Mouse (Mus musculus): ENCODE results near the gene Nfu1. TPM values are rescaled to one million over a fixed set of nuclear protein-coding genes. Genes with fewer than 3 reads are reported as not detected.

Nfu1 gene
- polyA plus RNA-seq, 1 experiment from 2014 or later: 104 TPM

GRCm38 (mm10) chr6:86985314-86986106 is 23.5 kb upstream of the Nfu1 start:
- WGBS: 88% methylated on average over 8 of the region's 8 CpGs
- ATAC-seq (replicated peaks; ENCODE audit: insufficient number of reproducible peaks, low FRiP score, low TSS enrichment, low read depth) (no peak), DNase-seq (ENCODE audit: low spot score) (no peak)
- Histone ChIP-seq H3K9ac (replicated peaks; ENCODE audit: low read length) (no peak overlapping the region), H3K4me3 (ENCODE audit: low read depth, low read length) (no peak overlapping the region), H3K27ac (replicated peaks; ENCODE audit: low read depth, low read length) (no peak overlapping the region), H3K9me3 (replicated peaks; ENCODE audit: control insufficient read depth, low read length) (no peaks in the 10 kb centered on the region), H3K4me2 (ENCODE audit: low read depth, low read length) (no peak overlapping the region), H3K27me3 (ENCODE audit: control insufficient read depth, insufficient read depth, low read length) (no peaks in the 10 kb centered on the region), H3K4me1 (ENCODE audit: control insufficient read depth, insufficient read depth, low read length) (no peaks in the 10 kb centered on the region), H3K36me3 (replicated peaks; ENCODE audit: control insufficient read depth, insufficient read depth, low read depth, low read length) (no peaks in the 10 kb centered on the region)

GRCm38 (mm10) chr6:86989576-86989975 is 19.5 kb upstream of the Nfu1 start:
- H3K4me3 ChIP-seq (ENCODE audit: low read depth, low read length): no peak overlapping the region
- ATAC-seq (replicated peaks; ENCODE audit: insufficient number of reproducible peaks, low FRiP score, low TSS enrichment, low read depth) (no peak), DNase-seq (ENCODE audit: low spot score) (no peak)
- no peak overlapping the region for H3K27ac ChIP-seq (replicated peaks; ENCODE audit: low read depth, low read length)
- 88% methylated on average over 6 of the region's 6 CpGs for WGBS
- no peaks in the 10 kb centered on the region for H3K27me3 ChIP-seq (ENCODE audit: control insufficient read depth, insufficient read depth, low read length)
- H3K9ac ChIP-seq (replicated peaks; ENCODE audit: low read length): no peak overlapping the region
- H3K4me1 ChIP-seq (ENCODE audit: control insufficient read depth, insufficient read depth, low read length): no peaks in the 10 kb centered on the region
- no peaks in the 10 kb centered on the region for H3K9me3 ChIP-seq (replicated peaks; ENCODE audit: control insufficient read depth, low read length)
- H3K36me3 ChIP-seq (replicated peaks; ENCODE audit: control insufficient read depth, insufficient read depth, low read depth, low read length): no peaks in the 10 kb centered on the region
- no peak overlapping the region for H3K4me2 ChIP-seq (ENCODE audit: low read depth, low read length)

- DNase-seq (ENCODE audit: low spot score) (no peak), ATAC-seq (replicated peaks; ENCODE audit: insufficient number of reproducible peaks, low FRiP score, low TSS enrichment, low read depth) (no peak)
- WGBS: 85% methylated on average over 3 of the region's 3 CpGs
These were observed 18.0 kb upstream of the Nfu1 start for GRCm38 (mm10) chr6:86991041-86991440.

GRCm38 (mm10) chr6:86992349-86992748 is 16.7 kb upstream of the Nfu1 start:
- no peak overlapping the region for H3K9ac ChIP-seq (replicated peaks; ENCODE audit: low read length)
- no peaks in the 10 kb centered on the region for H3K27me3 ChIP-seq (ENCODE audit: control insufficient read depth, insufficient read depth, low read length)
- H3K4me2 ChIP-seq (ENCODE audit: low read depth, low read length): no peak overlapping the region
- H3K36me3 ChIP-seq (replicated peaks; ENCODE audit: control insufficient read depth, insufficient read depth, low read depth, low read length): peaks cover 4% of the 10 kb centered on the region
- DNase-seq (ENCODE audit: low spot score) (no peak), ATAC-seq (replicated peaks; ENCODE audit: insufficient number of reproducible peaks, low FRiP score, low TSS enrichment, low read depth) (no peak)
- H3K27ac ChIP-seq (replicated peaks; ENCODE audit: low read depth, low read length): no peak overlapping the region
- WGBS: 92% methylated on average over 8 of the region's 8 CpGs
- no peaks in the 10 kb centered on the region for H3K9me3 ChIP-seq (replicated peaks; ENCODE audit: control insufficient read depth, low read length)
- H3K4me3 ChIP-seq (ENCODE audit: low read depth, low read length): no peak overlapping the region
- H3K4me1 ChIP-seq (ENCODE audit: control insufficient read depth, insufficient read depth, low read length): no peaks in the 10 kb centered on the region

More at GRCm38 (mm10) chr6:86991041-86991440, 18.0 kb upstream of the Nfu1 start:
- Histone ChIP-seq H3K9me3 (replicated peaks; ENCODE audit: control insufficient read depth, low read length) (no peaks in the 10 kb centered on the region), H3K27ac (replicated peaks; ENCODE audit: low read depth, low read length) (no peak overlapping the region), H3K4me2 (ENCODE audit: low read depth, low read length) (no peak overlapping the region), H3K4me3 (ENCODE audit: low read depth, low read length) (no peak overlapping the region), H3K27me3 (ENCODE audit: control insufficient read depth, insufficient read depth, low read length) (no peaks in the 10 kb centered on the region), H3K4me1 (ENCODE audit: control insufficient read depth, insufficient read depth, low read length) (no peaks in the 10 kb centered on the region), H3K36me3 (replicated peaks; ENCODE audit: control insufficient read depth, insufficient read depth, low read depth, low read length) (no peaks in the 10 kb centered on the region), H3K9ac (replicated peaks; ENCODE audit: low read length) (no peak overlapping the region)

- no peak for ATAC-seq (replicated peaks; ENCODE audit: insufficient number of reproducible peaks, low FRiP score, low TSS enrichment, low read depth)
- Histone ChIP-seq H3K4me1 (ENCODE audit: control insufficient read depth, insufficient read depth, low read length) (no peaks in the 10 kb centered on the region), H3K36me3 (replicated peaks; ENCODE audit: control insufficient read depth, insufficient read depth, low read depth, low read length) (peaks cover 6% of the 10 kb centered on the region), H3K4me3 (ENCODE audit: low read depth, low read length) (no peak overlapping the region), H3K9ac (replicated peaks; ENCODE audit: low read length) (no peak overlapping the region), H3K27me3 (ENCODE audit: control insufficient read depth, insufficient read depth, low read length) (no peaks in the 10 kb centered on the region), H3K27ac (replicated peaks; ENCODE audit: low read depth, low read length) (no peak overlapping the region), H3K4me2 (ENCODE audit: low read depth, low read length) (no peak overlapping the region), H3K9me3 (replicated peaks; ENCODE audit: control insufficient read depth, low read length) (no peaks in the 10 kb centered on the region)
- DNase-seq (ENCODE audit: low spot score): no peak
- WGBS: 93% methylated on average over 4 of the region's 4 CpGs
These were observed 14.8 kb upstream of the Nfu1 start for GRCm38 (mm10) chr6:86994254-86994653.

- WGBS: 84% methylated on average over 5 of the region's 5 CpGs
- no peak overlapping the region for H3K9ac ChIP-seq (replicated peaks; ENCODE audit: low read length)
- no peaks in the 10 kb centered on the region for H3K27me3 ChIP-seq (ENCODE audit: control insufficient read depth, insufficient read depth, low read length)
- H3K4me3 ChIP-seq (ENCODE audit: low read depth, low read length): no peak overlapping the region
- no peak for DNase-seq (ENCODE audit: low spot score)
- no peak overlapping the region for H3K4me2 ChIP-seq (ENCODE audit: low read depth, low read length)
- no peaks in the 10 kb centered on the region for H3K9me3 ChIP-seq (replicated peaks; ENCODE audit: control insufficient read depth, low read length)
- ATAC-seq (replicated peaks; ENCODE audit: insufficient number of reproducible peaks, low FRiP score, low TSS enrichment, low read depth): no peak
- no peak overlapping the region for H3K27ac ChIP-seq (replicated peaks; ENCODE audit: low read depth, low read length)
- H3K36me3 ChIP-seq (replicated peaks; ENCODE audit: control insufficient read depth, insufficient read depth, low read depth, low read length): peaks cover 6% of the 10 kb centered on the region
- H3K4me1 ChIP-seq (ENCODE audit: control insufficient read depth, insufficient read depth, low read length): no peaks in the 10 kb centered on the region
These were observed 12.3 kb upstream of the Nfu1 start for GRCm38 (mm10) chr6:86996629-86997307.

- no peaks in the 10 kb centered on the region for H3K4me1 ChIP-seq (ENCODE audit: control insufficient read depth, insufficient read depth, low read length)
- no peak overlapping the region for H3K27ac ChIP-seq (replicated peaks; ENCODE audit: low read depth, low read length)
- no peak overlapping the region for H3K4me2 ChIP-seq (ENCODE audit: low read depth, low read length)
- peaks cover 6% of the 10 kb centered on the region for H3K36me3 ChIP-seq (replicated peaks; ENCODE audit: control insufficient read depth, insufficient read depth, low read depth, low read length)
- H3K4me3 ChIP-seq (ENCODE audit: low read depth, low read length): no peak overlapping the region
- ATAC-seq (replicated peaks; ENCODE audit: insufficient number of reproducible peaks, low FRiP score, low TSS enrichment, low read depth) (no peak), DNase-seq (ENCODE audit: low spot score) (no peak)
- 96% methylated on average over 6 of the region's 6 CpGs for WGBS
- no peak overlapping the region for H3K9ac ChIP-seq (replicated peaks; ENCODE audit: low read length)
- H3K9me3 ChIP-seq (replicated peaks; ENCODE audit: control insufficient read depth, low read length): no peaks in the 10 kb centered on the region
- H3K27me3 ChIP-seq (ENCODE audit: control insufficient read depth, insufficient read depth, low read length): no peaks in the 10 kb centered on the region
These were observed 11.7 kb upstream of the Nfu1 start for GRCm38 (mm10) chr6:86997360-86997759.

- Histone ChIP-seq H3K36me3 (replicated peaks; ENCODE audit: control insufficient read depth, insufficient read depth, low read depth, low read length) (peaks cover 5% of the 10 kb centered on the region), H3K4me1 (ENCODE audit: control insufficient read depth, insufficient read depth, low read length) (no peaks in the 10 kb centered on the region), H3K4me3 (ENCODE audit: low read depth, low read length) (no peak overlapping the region), H3K9me3 (replicated peaks; ENCODE audit: control insufficient read depth, low read length) (no peaks in the 10 kb centered on the region), H3K4me2 (ENCODE audit: low read depth, low read length) (no peak overlapping the region), H3K27ac (replicated peaks; ENCODE audit: low read depth, low read length) (no peak overlapping the region), H3K9ac (replicated peaks; ENCODE audit: low read length) (no peak overlapping the region), H3K27me3 (ENCODE audit: control insufficient read depth, insufficient read depth, low read length) (no peaks in the 10 kb centered on the region)
- WGBS: 90% methylated on average over 6 of the region's 6 CpGs
- ATAC-seq (replicated peaks; ENCODE audit: insufficient number of reproducible peaks, low FRiP score, low TSS enrichment, low read depth) (no peak), DNase-seq (ENCODE audit: low spot score) (no peak)
These were observed 7.0 kb upstream of the Nfu1 start for GRCm38 (mm10) chr6:87001995-87002394.

Data from embryonic facial prominence, embryonic 11.5 days (tissue).